Mouse (Mus musculus) frontal cortex, postnatal 14 days (tissue): ENCODE measurements at regions not wholly inside any gene's neighbourhood (a gene's known extent, or its start where the extent isn't known, plus 50 kb on each side); places are given as distances from the start of the nearest gene placed in this dataset.
A peak's percentile ranks its signal among the peaks of the same experiment; 100 is the strongest.

Experiments used
- DNase-seq, 2 experiments: peaks; one replicate each; pipeline ENCODE4 v3.0.0; 2022; ENCODE audit warnings: low spot score in 2 of 2

GRCm38 (mm10) chrX:14592793-14593192 is 381.8 kb downstream of the H2al1n start:
- no peak for DNase-seq

GRCm38 (mm10) chrX:14596799-14597198 is 385.9 kb downstream of the H2al1n start:
- DNase-seq = no peak

- no peak for DNase-seq
Measured at GRCm38 (mm10) chrX:14601916-14602315, 391.0 kb downstream of the H2al1n start.

DNA sequence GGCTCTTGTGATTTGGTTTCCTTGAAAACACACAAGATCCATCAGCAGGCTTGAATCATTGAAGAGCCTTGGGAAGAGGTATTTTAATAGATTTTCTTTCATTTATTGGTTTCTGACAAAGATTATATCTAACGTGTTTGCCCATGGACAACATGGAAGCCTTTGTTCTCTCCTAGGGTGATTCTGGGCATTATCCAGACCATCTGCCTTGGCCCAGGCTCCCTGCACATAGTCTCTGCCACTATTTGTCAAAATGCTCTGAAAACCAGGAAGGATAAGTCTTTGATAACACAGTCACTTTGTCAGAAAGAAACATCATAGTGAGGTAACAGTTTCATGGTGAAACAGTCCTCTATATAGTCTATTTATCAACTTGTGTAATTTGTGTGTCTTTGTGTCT is 398.2 kb downstream of the H2al1n start:
- no peak for DNase-seq

DNA sequence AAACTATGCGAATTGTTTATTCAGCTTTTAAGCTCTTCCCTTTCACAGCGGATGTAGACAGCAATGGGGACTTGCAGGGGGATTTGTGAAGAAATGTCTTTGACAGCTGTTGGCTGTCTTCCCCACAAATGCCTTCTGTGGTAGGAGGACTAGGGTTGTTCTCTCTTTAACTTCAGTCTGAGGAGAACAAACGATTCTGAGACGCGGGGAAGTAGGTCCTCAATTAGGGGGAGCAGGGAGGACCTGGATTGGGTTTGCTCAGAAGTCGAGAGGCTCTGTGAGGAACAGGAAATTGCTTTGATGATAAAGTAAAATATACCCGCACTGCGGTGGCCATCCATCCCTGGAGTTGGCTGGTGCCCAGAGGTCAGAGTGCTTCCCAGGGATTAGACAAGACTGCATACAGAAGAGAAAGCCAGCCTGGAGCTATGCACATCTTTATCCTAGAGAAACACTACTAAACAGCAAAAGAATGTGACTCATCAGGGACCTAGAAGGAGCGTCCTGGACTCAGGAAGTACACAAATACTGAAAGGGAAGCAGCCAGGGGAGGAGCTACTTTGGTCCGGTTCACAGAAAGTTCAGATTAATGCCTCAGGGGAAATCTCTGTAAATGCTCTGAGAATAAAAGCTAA is 417.4 kb downstream of the H2al1n start:
- DNase-seq = peak; percentile 4 to 5

GRCm38 (mm10) chrX:14639378-14639777 is 428.4 kb downstream of the H2al1n start:
- DNase-seq = no peak

GRCm38 (mm10) chrX:14664852-14665251 is 453.9 kb downstream of the H2al1n start:
- no peak for DNase-seq

DNA sequence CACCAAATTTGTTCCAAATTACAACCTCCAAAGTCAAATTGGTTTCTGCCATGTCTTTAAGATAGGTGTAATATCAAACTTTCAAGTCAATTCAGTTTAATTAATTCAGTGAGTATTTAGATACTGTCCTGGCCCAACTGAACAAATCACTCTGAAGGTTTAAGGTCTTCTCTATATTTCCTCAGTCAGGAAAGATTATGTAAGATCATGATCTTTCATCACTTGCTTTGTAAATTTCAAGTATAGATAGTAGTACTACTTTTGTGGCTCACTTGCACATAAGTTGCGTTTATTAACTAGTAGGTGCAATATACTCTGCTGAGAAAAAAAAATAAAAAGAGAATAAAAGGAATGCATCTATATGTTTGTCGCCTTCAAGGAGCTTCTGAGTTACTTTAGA is 485.4 kb downstream of the H2al1n start:
- DNase-seq = no peak

- DNase-seq = no peak
Measured at GRCm38 (mm10) chrX:14738999-14739398, 528.1 kb downstream of the H2al1n start.
